Comparison of ENCODE assay signal across 8 mouse cellular contexts in the genomic region with DNA sequence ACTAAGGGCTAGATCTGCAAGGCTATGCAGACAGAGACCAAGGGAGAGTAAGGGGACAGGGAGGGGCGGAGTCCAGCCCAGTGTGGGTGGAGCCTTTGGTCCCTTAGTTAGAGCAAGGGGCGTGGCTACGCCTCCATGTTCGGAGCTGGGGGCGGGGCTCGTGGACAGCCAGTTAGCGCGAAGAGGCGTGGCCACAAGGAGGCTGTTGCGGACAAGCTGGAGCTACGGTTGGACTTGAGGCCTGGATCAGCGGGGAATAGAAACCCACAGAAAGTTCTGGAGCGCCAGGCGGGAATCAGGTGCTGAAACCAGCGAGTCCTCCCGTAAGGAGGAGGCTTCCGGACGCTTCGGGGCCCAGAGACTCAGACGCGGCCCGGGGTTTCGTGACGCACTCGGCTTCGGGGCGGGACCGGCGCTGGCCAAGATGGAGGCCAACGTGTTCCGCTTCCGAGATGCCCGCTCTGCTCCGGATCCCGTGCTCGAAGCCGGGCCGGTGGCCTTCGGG. TPM values are rescaled to one million over a fixed set of nuclear protein-coding genes. Genes with fewer than 3 reads are reported as not detected.
DNase-seq lines count a peak whose midpoint lies in the region; ATAC-seq and TF ChIP-seq lines count a peak whose summit lies in the region.

TSS of gene Actr5 (plus strand) at position 171 of the 505 bp plus-strand sequence.

- DNase-seq in MN1 (ENCODE audit: low spot score), result peak; percentile 96
- DNase-seq in cerebellum, adult 9-10 months, result peak; percentile 94
- peak; percentile 98 for DNase-seq in hindbrain, embryonic 10.5 days (ENCODE audit: low spot score)
- peak; percentile 95 for DNase-seq in layer of hippocampus, adult 9-11 months
- peak; percentile 100 for DNase-seq in lung, postnatal 0 days (ENCODE audit: low spot score)
- peak; percentile 83 for DNase-seq in ovary, postnatal 14 days (ENCODE audit: low spot score)
- DNase-seq in thymus, postnatal 14 days, result peak; percentile 95

- H3K4me3 ChIP-seq in hindbrain, embryonic 10.5 days, result peak within 1 kb of the TSS; percentile 89
- peak within 1 kb of the TSS; percentile 99 for H3K4me3 ChIP-seq in lung, postnatal 0 days (ENCODE audit: low read depth, low read length)

- H3K9me3 ChIP-seq in hindbrain, embryonic 10.5 days, result no peaks in the 10 kb centered on the region
- no peaks in the 10 kb centered on the region for H3K9me3 ChIP-seq in lung, postnatal 0 days (ENCODE audit: low read length)

- H3K27ac ChIP-seq in hindbrain, embryonic 10.5 days, result peak within 1 kb of the TSS; percentile 94
- H3K27ac ChIP-seq in lung, postnatal 0 days (ENCODE audit: low read length), result peak within 1 kb of the TSS; percentile 87

- peaks cover 19% of the 10 kb centered on the region for H3K27me3 ChIP-seq in hindbrain, embryonic 10.5 days (ENCODE audit: insufficient read depth, poor library complexity, severe bottlenecking)
- H3K27me3 ChIP-seq in lung, postnatal 0 days (replicated peaks; ENCODE audit: insufficient read depth, low read length), result no peaks in the 10 kb centered on the region; the same call in 1 of the 2 replicates

- H3K4me2 ChIP-seq in lung, postnatal 0 days (replicated peaks; ENCODE audit: low read depth, low read length), result peak within 1 kb of the TSS; percentile 75

- TF ChIP-seq CTCF in lung, postnatal 0 days (IDR thresholded peaks at IDR 0.05), result peak; percentile 14; the same call in 1 of the 2 replicates

- TF ChIP-seq EP300 in lung, postnatal 0 days (IDR thresholded peaks at IDR 0.05), result no peak

- peak within 1 kb of the TSS; percentile 75 for H3K9ac ChIP-seq in lung, postnatal 0 days (replicated peaks; ENCODE audit: low read depth)

- peaks cover 18% of the 10 kb centered on the region for H3K4me1 ChIP-seq in hindbrain, embryonic 10.5 days (replicated peaks)
- H3K4me1 ChIP-seq in lung, postnatal 0 days (ENCODE audit: insufficient read depth, low read depth, low read length), result peaks cover 7% of the 10 kb centered on the region; the same call in 1 of the 2 replicates

- under 1% methylated on average over 39 of the region's 39 CpGs for WGBS in hindbrain, embryonic 10.5 days
- under 1% methylated on average over 21 of the region's 39 CpGs for WGBS in lung, postnatal 0 days

- H3K36me3 ChIP-seq in hindbrain, embryonic 10.5 days, result peaks cover 35% of the 10 kb centered on the region
- 0 out of 2 replicates have a peak, but pooled peaks cover 3% of the 10 kb centered on the region for H3K36me3 ChIP-seq in lung, postnatal 0 days (ENCODE audit: insufficient read depth, low read length)

- peak; percentile 87 for ATAC-seq in frontal cortex, adult (ENCODE audit: low TSS enrichment)
- peak; percentile 98 for ATAC-seq in lung, postnatal 0 days

RNA-seq across cellular contexts. Expression of gene Actr5, which starts in this region (rescaled TPM):
- polyA plus RNA-seq in hindbrain, embryonic 10.5 days (2016; fragmentation: Nextera tagmentation; extraction: Ambion mirVana), result 14.7 and 16.4 TPM in 2 replicates
- polyA plus RNA-seq in lung, postnatal 0 days (2015; fragmentation: Nextera tagmentation; extraction: Ambion mirVana), result 6.4 and 6.6 TPM in 2 replicates

Comparison
In these comparisons a context has a peak if more than half of its experiments do, and no peak if none do; other contexts are left out.
1. Peak in every context shown above with its lines: DNase-seq, ATAC-seq, H3K4me3 ChIP-seq and H3K27ac ChIP-seq.